Mouse (Mus musculus) intestine, postnatal 0 days (tissue): ENCODE data around the gene Chil4. TPM values are rescaled to one million over a fixed set of nuclear protein-coding genes. Genes with fewer than 3 reads are reported as not detected.
"Not testable (repeated sequence)": the region's sequence is repeated elsewhere in the genome, so short reads cannot be mapped to it uniquely, and the experiment has no call there.

Experiments
- ATAC-seq: fragments of 200-750 bp; cut with Nextera tagmentation; 2 replicates; pipeline ENCODE4 v1.8.0; 2017; ENCODE audit warnings: mild to moderate bottlenecking, moderate TSS enrichment, moderate library complexity
- H3K27ac ChIP-seq: fragments of 300-500 bp; sonication (generic); 2 replicates; pipeline ENCODE4 v1.5.1; 2014; ENCODE audit warnings: mild to moderate bottlenecking, low read depth, low read length, moderate library complexity
- H3K27me3 ChIP-seq: fragments of 300-500 bp; sonication (generic); replicated peaks from 2 replicates; pipeline ENCODE4 v1.6.1; 2014; ENCODE audit warnings: low read length, mixed read lengths; ENCODE audit not compliant: control insufficient read depth, insufficient read depth
- H3K36me3 ChIP-seq: fragments of 300-500 bp; sonication (generic); 2 replicates; pipeline ENCODE4 v1.6.1; 2014; ENCODE audit warnings: mild to moderate bottlenecking, moderate library complexity; ENCODE audit not compliant: control insufficient read depth, insufficient read depth
- H3K4me1 ChIP-seq: fragments of 300-500 bp; sonication (generic); replicated peaks from 2 replicates; pipeline ENCODE4 v1.6.1; 2014; ENCODE audit warnings: antibody characterized with exemption, low read length, mixed read lengths; ENCODE audit not compliant: control insufficient read depth, insufficient read depth
- H3K4me2 ChIP-seq: fragments of 300-500 bp; sonication (generic); replicated peaks from 2 replicates; pipeline ENCODE4 v1.6.1; 2014; ENCODE audit warnings: low read depth, mild to moderate bottlenecking, moderate library complexity
- H3K4me3 ChIP-seq: fragments of 300-500 bp; sonication (generic); 2 replicates; pipeline ENCODE4 v1.5.1; 2014; ENCODE audit warnings: low read depth, low read length
- H3K9ac ChIP-seq: fragments of 300-500 bp; sonication (generic); 2 replicates; pipeline ENCODE4 v1.6.1; 2014; ENCODE audit warnings: mild to moderate bottlenecking, low read depth, low read length
- H3K9me3 ChIP-seq: fragments of 300-500 bp; sonication (generic); 2 replicates; pipeline ENCODE4 v1.6.1; 2016; ENCODE audit warnings: mixed run types; ENCODE audit not compliant: control insufficient read depth
- CTCF ChIP-seq: sonication (generic); IDR thresholded peaks from 2 replicates; pipeline ENCODE4 v1.5.1; 2016; ENCODE audit warnings: low read depth, mild to moderate bottlenecking, control low read depth, antibody characterized with exemption, moderate library complexity
- WGBS: fragments of 180-500 bp; shearing (Covaris S2); extraction: QIAGEN DNeasy Blood & Tissue Kit; methylation state at CpG from one replicate; pipeline ENCODE4 v1.1.7; 2014; 5-methylcytosine and 5-hydroxymethylcytosine counted together
- polyA plus RNA-seq: library from polyadenylated mRNA; unstranded; fragments of >200 nt; fragmentation: Nextera tagmentation; extraction: Ambion mirVana; gene quantifications from 2 replicates; pipeline ENCODE4 v1.2.1, GENCODE M21; 2015

The Chil4 gene
- polyA plus RNA-seq, 1 experiment from 2014 or later, result not detected

DNA sequence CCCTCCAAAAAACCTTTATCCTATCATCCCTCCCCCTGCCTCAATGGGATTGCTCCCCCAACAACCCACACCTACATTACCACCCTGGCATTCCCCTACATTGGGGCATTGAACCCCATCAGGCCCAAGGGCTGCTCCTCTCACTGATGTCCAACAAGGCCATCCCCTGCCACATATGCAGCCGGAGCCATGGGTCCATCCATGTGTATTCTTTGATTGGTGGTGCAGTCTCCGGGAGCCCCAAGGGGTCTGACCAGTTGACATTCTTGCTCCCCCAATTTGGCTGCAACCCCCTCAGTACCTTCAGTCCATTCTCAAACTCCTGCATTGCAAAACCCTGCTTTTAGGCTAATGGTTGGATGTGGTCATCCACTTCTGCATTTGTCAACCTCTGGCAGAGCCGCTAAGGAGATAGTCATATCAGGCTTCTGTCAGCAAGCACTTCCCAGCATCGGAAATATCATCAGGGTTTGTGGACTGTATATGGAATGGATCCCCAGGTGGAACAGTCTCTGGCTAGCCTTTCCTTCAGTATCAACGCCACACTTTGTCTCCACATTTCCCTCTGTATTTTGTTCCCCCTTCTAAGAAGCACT lies 20.0 kb upstream of the Chil4 start:
- no peaks in the 10 kb centered on the region for H3K4me1 ChIP-seq
- H3K36me3 ChIP-seq, result no peaks in the 10 kb centered on the region
- H3K4me2 ChIP-seq, result no peak overlapping the region
- ATAC-seq, result no peak
- no peak overlapping the region for H3K27ac ChIP-seq
- no peaks in the 10 kb centered on the region for H3K27me3 ChIP-seq
- no peak overlapping the region for H3K9ac ChIP-seq
- no peak for TF ChIP-seq CTCF
- peaks cover 19% of the 10 kb centered on the region; the same call in 1 of the 2 replicates for H3K9me3 ChIP-seq
- H3K4me3 ChIP-seq, result no peak overlapping the region
- WGBS, result 87% methylated on average over 5 of the region's 5 CpGs

DNA sequence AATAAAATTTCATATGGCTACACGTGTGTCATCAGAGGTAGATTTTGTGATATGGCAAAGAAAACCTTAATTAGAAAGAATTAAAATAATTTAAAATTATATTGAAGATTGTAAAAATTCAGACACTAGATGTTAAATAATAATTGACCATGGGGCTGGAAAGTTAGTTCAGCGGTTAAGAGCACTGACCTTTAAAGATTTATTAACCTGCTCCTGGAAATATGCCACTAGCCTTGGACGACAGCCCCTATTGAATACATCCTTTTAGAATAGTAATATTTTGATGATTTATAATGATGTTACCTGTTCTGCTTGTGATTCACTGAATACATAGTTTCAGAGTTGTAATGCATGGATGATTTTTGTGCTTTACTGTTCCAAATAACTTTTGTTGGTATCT lies 4.1 kb upstream of the Chil4 start:
- not testable (repeated sequence) for ATAC-seq, H3K4me3 ChIP-seq, H3K36me3 ChIP-seq, H3K27me3 ChIP-seq, H3K4me2 ChIP-seq, H3K4me1 ChIP-seq, H3K27ac ChIP-seq, H3K9ac ChIP-seq, H3K9me3 ChIP-seq
- 67% methylated on average over 3 of the region's 3 CpGs for WGBS

DNA sequence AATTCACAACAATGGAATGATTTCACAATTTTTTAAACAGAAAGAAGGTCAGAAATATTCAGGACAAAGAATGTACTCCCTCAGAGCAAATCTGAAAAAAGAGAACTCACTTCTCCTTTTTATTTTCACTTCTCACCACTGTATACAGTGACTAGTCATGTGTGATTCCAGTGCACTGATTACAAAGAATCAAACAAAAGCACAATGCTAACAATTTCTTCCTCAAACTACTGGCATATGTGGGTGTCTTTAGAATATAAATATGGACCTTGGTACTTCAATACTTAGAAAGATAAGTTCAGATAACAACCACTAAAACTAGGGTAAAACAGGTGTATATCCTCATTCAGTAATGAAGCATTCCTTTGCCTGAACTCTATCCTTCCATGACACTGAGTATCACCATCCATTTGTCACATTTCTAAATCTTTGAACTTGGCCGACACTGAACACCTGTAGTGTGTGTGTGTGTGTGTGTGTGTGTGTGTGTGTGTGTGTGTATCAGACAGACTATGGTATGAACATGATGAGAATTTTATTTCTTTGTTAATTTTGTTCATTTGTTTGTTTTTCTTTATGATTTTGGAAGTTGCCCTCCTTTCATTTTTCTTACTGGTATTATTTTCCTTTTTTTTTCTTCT lies 2.4 kb upstream of the Chil4 start:
- 85% methylated on average over 1 of the region's 1 CpGs for WGBS
- no peak overlapping the region for H3K4me3 ChIP-seq
- ATAC-seq, result no peak

DNA sequence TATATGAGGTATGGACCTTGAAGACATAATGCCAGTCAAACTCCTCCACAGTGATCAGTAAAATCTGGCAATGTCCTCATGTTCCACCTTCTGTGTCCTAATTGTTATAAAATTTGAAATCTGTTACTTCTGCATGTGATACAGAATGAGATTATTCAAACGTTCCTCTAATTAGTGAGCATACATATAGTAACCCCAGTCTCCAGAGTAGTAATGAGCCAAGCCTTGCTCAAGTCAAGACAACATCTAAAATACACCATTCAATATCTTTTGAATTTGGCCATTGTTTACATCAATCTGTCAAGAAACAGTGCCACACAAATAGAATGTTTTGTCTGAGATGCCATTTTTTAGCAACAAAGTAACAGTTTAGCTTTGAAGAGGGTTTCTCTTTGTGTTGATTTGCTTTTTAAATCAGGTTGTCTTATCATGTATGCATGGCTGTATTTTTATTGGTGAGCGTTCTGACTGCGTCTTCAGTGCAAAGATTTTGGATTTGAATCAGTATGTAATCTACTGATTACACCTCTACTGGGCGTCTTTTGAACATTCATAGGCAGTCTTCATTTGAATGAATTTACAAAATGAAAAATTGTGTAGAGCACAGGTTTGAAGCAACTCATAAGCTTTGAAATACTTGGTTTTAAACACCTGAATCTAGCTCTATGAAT lies 888 bp downstream of the Chil4 start:
- ATAC-seq, H3K36me3 ChIP-seq, H3K4me3 ChIP-seq, H3K4me1 ChIP-seq, H3K27me3 ChIP-seq, H3K4me2 ChIP-seq, H3K27ac ChIP-seq, H3K9me3 ChIP-seq, H3K9ac ChIP-seq: not testable (repeated sequence)
- WGBS, result 82% methylated on average over 4 of the region's 4 CpGs

More for the DNA sequence above, 2.4 kb upstream of the Chil4 start:
- TF ChIP-seq CTCF, result no peak
- H3K9me3 ChIP-seq, result no peaks in the 10 kb centered on the region
- H3K4me2 ChIP-seq, result no peak overlapping the region
- no peak overlapping the region for H3K9ac ChIP-seq
- H3K27ac ChIP-seq, result no peak overlapping the region
- H3K36me3 ChIP-seq, result no peaks in the 10 kb centered on the region
- H3K27me3 ChIP-seq, result no peaks in the 10 kb centered on the region
- H3K4me1 ChIP-seq, result no peaks in the 10 kb centered on the region

DNA sequence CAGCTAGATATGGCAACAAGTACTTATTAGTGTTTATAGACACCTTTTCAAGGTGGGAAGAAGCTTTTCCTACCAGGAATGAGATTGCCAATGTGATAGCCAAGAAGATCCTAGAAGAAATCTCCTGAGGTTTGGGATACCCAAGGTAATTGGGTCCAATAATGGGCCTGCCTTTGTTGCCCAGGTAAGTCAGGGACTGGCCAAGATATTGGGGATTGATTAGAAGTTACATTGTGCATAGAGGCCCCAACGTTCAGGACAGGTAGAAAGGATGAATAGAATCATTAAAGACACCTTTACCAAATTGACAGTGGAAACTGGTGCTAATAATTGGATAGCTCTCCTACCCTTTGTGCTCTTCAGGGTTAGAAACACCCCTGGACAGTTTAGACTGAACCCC lies 21.3 kb downstream of the Chil4 start:
- WGBS, result 53% methylated on average over 1 of the region's 1 CpGs
- not testable (repeated sequence) for H3K27me3 ChIP-seq

DNA sequence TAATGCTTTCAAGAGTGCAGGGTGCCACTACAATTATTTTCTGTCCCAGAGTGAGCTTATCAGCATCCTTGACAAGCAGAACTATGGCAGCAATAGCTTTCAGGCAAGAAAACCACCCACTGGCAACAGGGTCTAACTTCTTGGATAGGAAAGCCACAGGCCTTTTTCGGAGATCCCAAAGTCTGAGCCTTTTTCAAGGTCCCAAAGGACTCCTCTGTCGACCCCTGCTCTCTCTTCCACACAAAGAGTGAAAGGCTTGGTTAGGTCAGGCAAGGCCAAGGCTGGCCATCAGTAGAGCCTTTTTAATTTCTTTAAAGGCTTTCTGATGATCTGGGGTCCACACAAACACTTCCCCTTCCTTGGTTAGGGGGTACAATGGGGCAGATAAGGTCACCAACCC lies 22.1 kb downstream of the Chil4 start:
- not testable (repeated sequence) for H3K9ac ChIP-seq, ATAC-seq, H3K4me1 ChIP-seq, H3K4me2 ChIP-seq, H3K36me3 ChIP-seq, H3K27ac ChIP-seq, H3K4me3 ChIP-seq, H3K27me3 ChIP-seq, H3K9me3 ChIP-seq
- 67% methylated on average over 2 of the region's 2 CpGs for WGBS

More for the DNA sequence above, 21.3 kb downstream of the Chil4 start:
- not testable (repeated sequence) for H3K36me3 ChIP-seq, H3K9me3 ChIP-seq, H3K27ac ChIP-seq, ATAC-seq, H3K4me2 ChIP-seq, H3K4me3 ChIP-seq, H3K9ac ChIP-seq, H3K4me1 ChIP-seq
